Mouse (Mus musculus): ENCODE results near the gene Sytl3. TPM values are rescaled to one million over a fixed set of nuclear protein-coding genes. Genes with fewer than 3 reads are reported as not detected.

Gene Sytl3
- polyA plus RNA-seq, 1 experiment, result 1.1 TPM

GRCm38 (mm10) chr17:6776576-6776975 is 117.7 kb downstream of the Sytl3 start:
- TF ChIP-seq CTCF (IDR thresholded peaks at IDR 0.05; ENCODE audit: insufficient read depth, low read length) (no peak), POLR2A (IDR thresholded peaks at IDR 0.05; ENCODE audit: borderline replicate concordance, extremely low read depth, low read depth, low read length) (no peak)
- Histone ChIP-seq H3K4me3 (replicated peaks; ENCODE audit: extremely low read depth, low read depth, low read length) (no peak overlapping the region), H3K4me1 (ENCODE audit: control insufficient read depth, insufficient read depth, low read length) (peaks cover 39% of the 10 kb centered on the region)
- DNase-seq, result no peak
- WGBS, result 41% methylated on average over 5 of the region's 5 CpGs

DNA sequence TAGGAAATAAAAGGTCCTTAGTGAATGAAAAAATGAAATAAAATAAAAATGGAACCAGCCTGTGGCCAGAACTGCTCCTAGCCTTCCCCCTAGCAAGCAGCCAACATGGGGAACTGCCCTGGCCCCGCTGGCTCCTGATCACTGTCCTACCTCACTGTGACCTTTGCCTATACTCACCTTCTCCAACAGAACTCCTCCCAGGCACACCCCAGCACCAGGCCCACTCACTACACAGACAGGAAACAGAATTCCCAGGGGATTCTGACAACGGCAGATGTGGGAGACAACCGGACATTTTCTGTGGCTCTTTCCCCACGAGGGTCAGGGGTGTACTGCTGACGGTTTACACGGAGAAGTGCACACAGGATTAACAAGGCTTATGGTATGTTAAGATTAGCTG is 118.2 kb downstream of the Sytl3 start:
- 58% methylated on average over 6 of the region's 6 CpGs for WGBS
- H3K4me3 ChIP-seq (replicated peaks; ENCODE audit: extremely low read depth, low read depth, low read length), result no peak overlapping the region
- TF ChIP-seq POLR2A (IDR thresholded peaks at IDR 0.05; ENCODE audit: borderline replicate concordance, extremely low read depth, low read depth, low read length) (no peak), CTCF (IDR thresholded peaks at IDR 0.05; ENCODE audit: insufficient read depth, low read length) (no peak)

GRCm38 (mm10) chr17:6777629-6778331 is 118.9 kb downstream of the Sytl3 start:
- no peak for TF ChIP-seq CTCF (IDR thresholded peaks at IDR 0.05; ENCODE audit: insufficient read depth, low read length)
- no peak for TF ChIP-seq POLR2A (IDR thresholded peaks at IDR 0.05; ENCODE audit: borderline replicate concordance, extremely low read depth, low read depth, low read length)
- Histone ChIP-seq H3K4me3 (replicated peaks; ENCODE audit: extremely low read depth, low read depth, low read length) (no peak overlapping the region), H3K4me1 (ENCODE audit: control insufficient read depth, insufficient read depth, low read length) (peaks cover 31% of the 10 kb centered on the region)
- 28% methylated on average over 12 of the region's 12 CpGs for WGBS
- DNase-seq, result no peak

More for the DNA sequence above, 118.2 kb downstream of the Sytl3 start:
- peaks cover 36% of the 10 kb centered on the region for H3K4me1 ChIP-seq (ENCODE audit: control insufficient read depth, insufficient read depth, low read length)
- DNase-seq, result no peak

GRCm38 (mm10) chr17:6778332-6778683 is 119.4 kb downstream of the Sytl3 start:
- Histone ChIP-seq H3K4me3 (replicated peaks; ENCODE audit: extremely low read depth, low read depth, low read length) (peak overlapping the region; percentile 40), H3K4me1 (ENCODE audit: control insufficient read depth, insufficient read depth, low read length) (peaks cover 31% of the 10 kb centered on the region)
- under 1% methylated on average over 9 of the region's 9 CpGs for WGBS
- TF ChIP-seq CTCF (IDR thresholded peaks at IDR 0.05; ENCODE audit: insufficient read depth, low read length), result peak; percentile 35; the same call in 1 of the 2 replicates
- TF ChIP-seq POLR2A (IDR thresholded peaks at IDR 0.05; ENCODE audit: borderline replicate concordance, extremely low read depth, low read depth, low read length), result 0 out of 2 replicates have a peak, but pooled peaks have one; percentile 20
- DNase-seq, result peak; percentile 66

DNA sequence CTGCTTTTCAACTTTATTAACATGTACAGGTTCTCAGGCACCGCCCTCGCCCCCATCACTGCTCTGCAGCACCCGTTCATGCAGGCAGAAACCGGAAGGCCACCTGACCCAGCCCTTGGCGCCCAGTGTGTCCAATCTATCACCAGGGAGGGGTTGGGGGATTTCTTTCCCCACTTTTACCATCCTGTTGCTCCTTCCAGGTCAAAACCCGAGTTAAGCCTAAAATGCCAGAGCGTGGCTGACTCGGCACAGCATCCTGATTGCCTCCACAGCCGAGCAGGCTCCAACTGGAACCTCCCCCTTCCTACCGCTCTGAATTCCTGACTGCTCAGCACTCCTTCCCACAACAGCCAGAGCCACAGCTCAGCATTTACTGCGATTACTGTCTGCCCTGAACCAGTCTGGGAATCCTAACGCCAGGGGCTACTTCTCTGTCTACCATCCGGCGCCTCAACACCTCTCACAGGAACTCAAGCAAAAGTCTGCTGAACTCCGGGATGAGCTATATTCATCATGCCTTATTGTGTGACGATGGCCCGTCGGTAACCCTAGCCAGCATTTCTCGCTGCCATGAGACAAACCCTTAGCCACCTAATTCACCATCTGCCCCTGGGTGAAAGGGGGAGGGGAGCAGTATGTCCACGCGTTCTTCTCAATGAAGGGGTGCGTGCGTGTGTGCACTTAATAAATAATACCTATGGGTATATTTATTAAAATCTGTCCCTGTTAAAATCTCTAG is 120.0 kb downstream of the Sytl3 start:
- DNase-seq, result no peak
- Histone ChIP-seq H3K4me3 (replicated peaks; ENCODE audit: extremely low read depth, low read depth, low read length) (peak overlapping the region; percentile 40), H3K4me1 (ENCODE audit: control insufficient read depth, insufficient read depth, low read length) (peaks cover 27% of the 10 kb centered on the region)
- TF ChIP-seq CTCF (IDR thresholded peaks at IDR 0.05; ENCODE audit: insufficient read depth, low read length), result no peak
- 0 out of 2 replicates have a peak, but pooled peaks have one; percentile 14 for TF ChIP-seq POLR2A (IDR thresholded peaks at IDR 0.05; ENCODE audit: borderline replicate concordance, extremely low read depth, low read depth, low read length)
- 10% methylated on average over 23 of the region's 23 CpGs for WGBS

DNA sequence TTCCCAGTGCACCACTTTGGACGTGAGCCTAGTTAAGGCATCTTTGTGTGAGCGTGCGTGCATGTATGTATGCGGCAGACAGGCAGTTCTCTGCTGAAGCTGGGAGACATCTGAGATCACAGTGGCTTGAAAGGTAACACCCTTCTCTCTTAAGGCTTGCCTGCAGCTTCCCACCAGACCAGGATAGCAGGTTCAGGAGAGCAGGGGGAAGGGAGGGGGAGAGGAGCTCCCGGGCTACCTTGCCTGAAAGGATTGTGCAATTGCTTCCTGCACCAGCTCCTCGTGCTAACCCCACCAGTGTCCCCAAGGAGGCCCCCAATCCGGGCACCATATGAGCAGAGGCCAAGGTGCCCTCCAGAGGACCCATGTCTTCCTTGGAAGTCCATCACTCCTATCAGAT is 120.7 kb downstream of the Sytl3 start:
- 44% methylated on average over 7 of the region's 7 CpGs for WGBS
- Histone ChIP-seq H3K4me1 (ENCODE audit: control insufficient read depth, insufficient read depth, low read length) (peaks cover 27% of the 10 kb centered on the region), H3K4me3 (replicated peaks; ENCODE audit: extremely low read depth, low read depth, low read length) (peak overlapping the region; percentile 40)
- TF ChIP-seq CTCF (IDR thresholded peaks at IDR 0.05; ENCODE audit: insufficient read depth, low read length) (no peak), POLR2A (IDR thresholded peaks at IDR 0.05; ENCODE audit: borderline replicate concordance, extremely low read depth, low read depth, low read length) (no peak)
- DNase-seq, result no peak

- no peak for TF ChIP-seq CTCF (IDR thresholded peaks at IDR 0.05; ENCODE audit: insufficient read depth, low read length)
- TF ChIP-seq POLR2A (IDR thresholded peaks at IDR 0.05; ENCODE audit: borderline replicate concordance, extremely low read depth, low read depth, low read length), result no peak
- H3K4me1 ChIP-seq (ENCODE audit: control insufficient read depth, insufficient read depth, low read length), result peaks cover 23% of the 10 kb centered on the region
- DNase-seq, result no peak
- peak overlapping the region; percentile 47 for H3K4me3 ChIP-seq (replicated peaks; ENCODE audit: extremely low read depth, low read depth, low read length)
- 46% methylated on average over 4 of the region's 4 CpGs for WGBS
These were observed 121.7 kb downstream of the Sytl3 start for GRCm38 (mm10) chr17:6780521-6781115.

- WGBS, result 39% methylated on average over 6 of the region's 6 CpGs
- peaks cover 18% of the 10 kb centered on the region for H3K4me1 ChIP-seq (ENCODE audit: control insufficient read depth, insufficient read depth, low read length)
- TF ChIP-seq CTCF (IDR thresholded peaks at IDR 0.05; ENCODE audit: insufficient read depth, low read length), result no peak
These were observed 122.4 kb downstream of the Sytl3 start for GRCm38 (mm10) chr17:6781273-6781672.

GRCm38 (mm10) chr17:6782033-6782526 is 123.2 kb downstream of the Sytl3 start:
- TF ChIP-seq CTCF (IDR thresholded peaks at IDR 0.05; ENCODE audit: insufficient read depth, low read length), result no peak
- no peak; the same call in 1 of the 2 replicates for TF ChIP-seq POLR2A (IDR thresholded peaks at IDR 0.05; ENCODE audit: borderline replicate concordance, extremely low read depth, low read depth, low read length)
- H3K4me1 ChIP-seq (ENCODE audit: control insufficient read depth, insufficient read depth, low read length), result peaks cover 15% of the 10 kb centered on the region
- under 1% methylated on average over 21 of the region's 21 CpGs for WGBS
- peak overlapping the region; percentile 94 for H3K4me3 ChIP-seq (replicated peaks; ENCODE audit: extremely low read depth, low read depth, low read length)
- DNase-seq, result no peak

More at GRCm38 (mm10) chr17:6781273-6781672, 122.4 kb downstream of the Sytl3 start:
- no peak for DNase-seq
- H3K4me3 ChIP-seq (replicated peaks; ENCODE audit: extremely low read depth, low read depth, low read length), result peak overlapping the region; percentile 58

All from lung, adult 2 months (tissue).